Mouse (Mus musculus): ENCODE measurements around the gene Cyp26c1. TPM values are rescaled to one million over a fixed set of nuclear protein-coding genes. Genes with fewer than 3 reads are reported as not detected.

The Cyp26c1 gene
- polyA plus RNA-seq, 1 experiment: not detected

- Histone ChIP-seq H3K4me1 (ENCODE audit: control insufficient read depth, insufficient read depth, low read length) (peaks cover 35% of the 10 kb centered on the region), H3K4me3 (ENCODE audit: insufficient read depth, low read depth, low read length) (0 out of 2 replicates have a peak overlapping the region, but pooled peaks have one; percentile 5), H3K27ac (ENCODE audit: insufficient read depth, low read depth, low read length) (no peak overlapping the region)
- 6% methylated on average over 22 of the region's 22 CpGs for WGBS
- no peak for TF ChIP-seq POLR2A (IDR thresholded peaks at IDR 0.05; ENCODE audit: insufficient read depth, low read depth, low read length)
- TF ChIP-seq CTCF (IDR thresholded peaks at IDR 0.05; ENCODE audit: insufficient read depth, low read depth, low read length): no peak
These were observed 11.4 kb downstream of the Cyp26c1 start for GRCm38 (mm10) chr19:37696603-37697334.

GRCm38 (mm10) chr19:37697335-37697636 is 11.9 kb downstream of the Cyp26c1 start:
- TF ChIP-seq POLR2A (IDR thresholded peaks at IDR 0.05; ENCODE audit: insufficient read depth, low read depth, low read length) (no peak), CTCF (IDR thresholded peaks at IDR 0.05; ENCODE audit: insufficient read depth, low read depth, low read length) (no peak)
- Histone ChIP-seq H3K27ac (ENCODE audit: insufficient read depth, low read depth, low read length) (no peak overlapping the region), H3K4me1 (ENCODE audit: control insufficient read depth, insufficient read depth, low read length) (peaks cover 35% of the 10 kb centered on the region), H3K4me3 (ENCODE audit: insufficient read depth, low read depth, low read length) (peak overlapping the region; percentile 28; the same call in 1 of the 2 replicates)
- 2% methylated on average over 18 of the region's 18 CpGs for WGBS

- Histone ChIP-seq H3K4me3 (ENCODE audit: insufficient read depth, low read depth, low read length) (peak within 1 kb of the TSS; percentile 28), H3K27ac (ENCODE audit: insufficient read depth, low read depth, low read length) (no peak within 1 kb of the TSS), H3K4me1 (ENCODE audit: control insufficient read depth, insufficient read depth, low read length) (peaks cover 33% of the 10 kb centered on the region)
- TF ChIP-seq CTCF (IDR thresholded peaks at IDR 0.05; ENCODE audit: insufficient read depth, low read depth, low read length) (no peak), POLR2A (IDR thresholded peaks at IDR 0.05; ENCODE audit: insufficient read depth, low read depth, low read length) (no peak)
- 1% methylated on average over 51 of the region's 51 CpGs for WGBS
These were observed 12.4 kb downstream of the Cyp26c1 start, which contains the start of gene Cyp26a1 for GRCm38 (mm10) chr19:37697651-37698272. Gene Cyp26a1, plus strand, starts transcription at chr19:37697798.

- TF ChIP-seq POLR2A (IDR thresholded peaks at IDR 0.05; ENCODE audit: insufficient read depth, low read depth, low read length): no peak
- TF ChIP-seq CTCF (IDR thresholded peaks at IDR 0.05; ENCODE audit: insufficient read depth, low read depth, low read length): no peak
- no peak overlapping the region for H3K27ac ChIP-seq (ENCODE audit: insufficient read depth, low read depth, low read length)
- WGBS: 2% methylated on average over 63 of the region's 63 CpGs
- H3K4me3 ChIP-seq (ENCODE audit: insufficient read depth, low read depth, low read length): peak overlapping the region; percentile 28; the same call in 1 of the 2 replicates
- H3K4me1 ChIP-seq (ENCODE audit: control insufficient read depth, insufficient read depth, low read length): peaks cover 30% of the 10 kb centered on the region
These were observed 13.1 kb downstream of the Cyp26c1 start for GRCm38 (mm10) chr19:37698273-37699160.

GRCm38 (mm10) chr19:37699711-37700110 is 14.3 kb downstream of the Cyp26c1 start:
- 29% methylated on average over 9 of the region's 9 CpGs for WGBS
- no peak overlapping the region for H3K27ac ChIP-seq (ENCODE audit: insufficient read depth, low read depth, low read length)
- peaks cover 30% of the 10 kb centered on the region for H3K4me1 ChIP-seq (ENCODE audit: control insufficient read depth, insufficient read depth, low read length)
- TF ChIP-seq CTCF (IDR thresholded peaks at IDR 0.05; ENCODE audit: insufficient read depth, low read depth, low read length) (no peak), POLR2A (IDR thresholded peaks at IDR 0.05; ENCODE audit: insufficient read depth, low read depth, low read length) (no peak)
- H3K4me3 ChIP-seq (ENCODE audit: insufficient read depth, low read depth, low read length): no peak overlapping the region

GRCm38 (mm10) chr19:37702377-37703076 is 17.1 kb downstream of the Cyp26c1 start:
- Histone ChIP-seq H3K4me3 (ENCODE audit: insufficient read depth, low read depth, low read length) (no peak overlapping the region), H3K27ac (ENCODE audit: insufficient read depth, low read depth, low read length) (no peak overlapping the region), H3K4me1 (ENCODE audit: control insufficient read depth, insufficient read depth, low read length) (peaks cover 18% of the 10 kb centered on the region)
- 89% methylated on average over 21 of the region's 21 CpGs for WGBS
- TF ChIP-seq POLR2A (IDR thresholded peaks at IDR 0.05; ENCODE audit: insufficient read depth, low read depth, low read length): no peak
- no peak for TF ChIP-seq CTCF (IDR thresholded peaks at IDR 0.05; ENCODE audit: insufficient read depth, low read depth, low read length)

- Histone ChIP-seq H3K4me1 (ENCODE audit: control insufficient read depth, insufficient read depth, low read length) (peaks cover 4% of the 10 kb centered on the region), H3K27ac (ENCODE audit: insufficient read depth, low read depth, low read length) (no peak overlapping the region), H3K4me3 (ENCODE audit: insufficient read depth, low read depth, low read length) (no peak overlapping the region)
- TF ChIP-seq CTCF (IDR thresholded peaks at IDR 0.05; ENCODE audit: insufficient read depth, low read depth, low read length) (peak; percentile 70), POLR2A (IDR thresholded peaks at IDR 0.05; ENCODE audit: insufficient read depth, low read depth, low read length) (no peak)
- 11% methylated on average over 3 of the region's 3 CpGs for WGBS
These were observed 18.6 kb downstream of the Cyp26c1 start for GRCm38 (mm10) chr19:37703902-37704509.

GRCm38 (mm10) chr19:37705722-37706121 is 20.3 kb downstream of the Cyp26c1 start:
- no peak overlapping the region for H3K27ac ChIP-seq (ENCODE audit: insufficient read depth, low read depth, low read length)
- WGBS: 85% methylated on average over 5 of the region's 5 CpGs
- H3K4me3 ChIP-seq (ENCODE audit: insufficient read depth, low read depth, low read length): no peak overlapping the region
- H3K4me1 ChIP-seq (ENCODE audit: control insufficient read depth, insufficient read depth, low read length): no peaks in the 10 kb centered on the region
- TF ChIP-seq POLR2A (IDR thresholded peaks at IDR 0.05; ENCODE audit: insufficient read depth, low read depth, low read length): no peak
- no peak for TF ChIP-seq CTCF (IDR thresholded peaks at IDR 0.05; ENCODE audit: insufficient read depth, low read depth, low read length)

All from olfactory bulb, adult 2 months (tissue).